Mouse (Mus musculus): Measurements from ENCODE around the gene Tbc1d10c.

GRCm38 (mm10) chr19:4208563-4208962 lies 17.5 kb upstream of the Tbc1d10c start:
- TF ChIP-seq EP300 (optimal IDR thresholded peaks at IDR 0.05): no peak
- no peak for TF ChIP-seq CTCF (IDR thresholded peaks at IDR 0.05; ENCODE audit: low read depth)
